Mouse (Mus musculus) erythroblast, embryonic 14.5 days (primary cell): ENCODE measurements around the gene Adat2.

Experiments used
- GATA1 ChIP-seq: IDR thresholded peaks from 2 replicates; pipeline ENCODE4 v1.6.1; 2012; ENCODE audit warnings: low read length, inconsistent platforms, mixed read lengths
- TAL1 ChIP-seq: IDR thresholded peaks from 3 replicates; pipeline ENCODE4 v1.6.1; 2012; ENCODE audit warnings: low read length, inconsistent platforms, mixed read lengths

DNA sequence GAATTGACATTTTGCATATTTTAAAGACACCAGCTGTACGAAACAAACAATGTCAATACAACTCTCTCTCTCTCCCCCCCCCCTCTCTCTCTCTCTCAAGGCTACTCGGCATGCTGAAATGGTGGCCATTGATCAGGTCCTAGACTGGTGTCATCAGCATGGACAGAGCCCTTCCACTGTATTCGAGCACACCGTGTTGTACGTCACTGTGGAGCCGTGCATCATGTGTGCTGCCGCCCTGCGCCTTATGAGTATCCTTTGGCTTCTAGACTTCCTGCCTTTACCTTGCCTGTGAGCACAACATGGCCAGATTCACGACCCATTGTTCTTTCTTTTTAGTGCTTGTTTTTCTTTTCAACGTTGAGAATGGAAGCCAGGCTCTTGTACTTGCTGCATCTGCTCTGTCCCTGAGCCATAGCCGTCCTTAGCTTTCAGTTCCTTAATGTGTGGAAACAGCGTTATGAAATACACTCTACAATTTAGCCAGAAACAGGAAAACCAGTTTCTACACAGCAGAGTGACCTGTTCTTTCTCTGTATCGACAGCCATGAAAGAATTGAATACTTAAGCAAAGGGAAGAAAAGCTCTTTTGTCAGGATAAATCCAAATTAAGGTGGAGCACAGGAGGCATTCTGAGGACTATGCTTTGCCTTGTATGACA, 7.5 kb downstream of the Adat2 start:
- TF ChIP-seq TAL1 = no peak
- no peak for TF ChIP-seq GATA1
